8 mouse cellular contexts compared by ENCODE assay signal in the genomic region with DNA sequence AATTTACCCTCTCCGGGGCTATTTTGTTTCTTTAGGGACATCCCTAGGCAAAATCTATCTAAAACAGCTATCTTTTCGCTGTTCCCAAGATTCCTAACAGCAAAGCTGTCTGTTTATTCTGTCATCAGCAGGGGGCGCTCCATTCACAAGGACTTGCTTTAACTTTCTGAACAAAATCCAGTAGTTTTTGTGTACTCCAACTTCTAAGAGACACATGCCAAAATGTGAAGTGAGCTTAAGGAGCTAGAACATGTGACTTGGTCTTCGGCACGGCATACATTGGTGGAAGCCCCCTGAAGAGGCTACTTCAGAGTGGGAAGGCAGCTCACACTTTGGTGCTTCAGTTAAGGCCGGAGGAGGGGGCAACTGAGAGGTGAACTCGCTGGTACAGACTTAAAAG. TPM values are rescaled to one million over a fixed set of nuclear protein-coding genes. Genes with fewer than 3 reads are reported as not detected.
DNase-seq lines count a peak whose midpoint lies in the region; ATAC-seq lines count a peak whose summit lies in the region.

No protein-coding gene starts in this region.

- H3K4me3 ChIP-seq in intestine, embryonic 14.5 days (ENCODE audit: low read depth, low read length): no peak overlapping the region
- no peak overlapping the region for H3K4me3 ChIP-seq in intestine, embryonic 16.5 days (ENCODE audit: low read length)

- H3K4me1 ChIP-seq in intestine, embryonic 14.5 days (replicated peaks; ENCODE audit: control insufficient read depth, insufficient read depth, low read length): 0 out of 2 replicates have a peak, but pooled peaks cover 4% of the 10 kb centered on the region
- no peaks in the 10 kb centered on the region for H3K4me1 ChIP-seq in intestine, embryonic 16.5 days (ENCODE audit: control insufficient read depth, insufficient read depth, low read length)

- H3K27me3 ChIP-seq in intestine, embryonic 14.5 days (replicated peaks; ENCODE audit: control insufficient read depth, insufficient read depth, low read length): no peaks in the 10 kb centered on the region
- H3K27me3 ChIP-seq in intestine, embryonic 16.5 days (replicated peaks; ENCODE audit: control insufficient read depth, insufficient read depth, low read length): no peaks in the 10 kb centered on the region

- no peaks in the 10 kb centered on the region for H3K36me3 ChIP-seq in intestine, embryonic 14.5 days (ENCODE audit: control insufficient read depth, insufficient read depth, low read length)
- H3K36me3 ChIP-seq in intestine, embryonic 16.5 days (ENCODE audit: control insufficient read depth, insufficient read depth, low read length): no peaks in the 10 kb centered on the region

- intact Hi-C loops in left cerebral cortex, postnatal 4 days (cut with DNase I): loop anchor here (5.0 kb wide), 1 partner anchor 531 kb away; no protein-coding TSS in a partner anchor

- H3K9ac ChIP-seq in intestine, embryonic 14.5 days (ENCODE audit: low read length): no peak overlapping the region
- H3K9ac ChIP-seq in intestine, embryonic 16.5 days (ENCODE audit: low read depth, low read length): no peak overlapping the region

- 42% methylated on average over 7 of the region's 7 CpGs for WGBS in intestine, embryonic 14.5 days
- 43% methylated on average over 7 of the region's 7 CpGs for WGBS in intestine, embryonic 16.5 days

- H3K9me3 ChIP-seq in intestine, embryonic 14.5 days (ENCODE audit: control insufficient read depth, low read length): no peaks in the 10 kb centered on the region
- no peaks in the 10 kb centered on the region for H3K9me3 ChIP-seq in intestine, embryonic 16.5 days (ENCODE audit: control insufficient read depth, low read length)

- no peak overlapping the region for H3K27ac ChIP-seq in intestine, embryonic 14.5 days (ENCODE audit: low read depth)
- H3K27ac ChIP-seq in intestine, embryonic 16.5 days (ENCODE audit: low read length): no peak overlapping the region

- ATAC-seq in intestine, embryonic 14.5 days (replicated peaks; ENCODE audit: low FRiP score, low TSS enrichment, low read depth): no peak
- no peak for ATAC-seq in intestine, embryonic 16.5 days

- peak; percentile 87 for DNase-seq in intestine, embryonic 14.5 days (ENCODE audit: low spot score)
- peak; percentile 52 for DNase-seq in adrenal gland, adult 2 months
- DNase-seq in embryo, embryonic 11.5 days (ENCODE audit: low read depth, low spot score): peak; percentile 59
- peak; percentile 26 for DNase-seq in hindlimb bud, embryonic 11.5 days (ENCODE audit: extremely low spot score, low read depth, low spot score)
- peak; percentile 72 for DNase-seq in left cerebral cortex, postnatal 4 days
- DNase-seq in ovary, postnatal 10 days (ENCODE audit: low spot score): peak; percentile 50
- peak; percentile 36 to 55 for DNase-seq in thymus, postnatal 36 days

- no peak overlapping the region for H3K4me2 ChIP-seq in intestine, embryonic 14.5 days (ENCODE audit: low read length)
- no peak overlapping the region for H3K4me2 ChIP-seq in intestine, embryonic 16.5 days (ENCODE audit: low read depth, low read length)

RNA-seq across cellular contexts. Expression of gene Rmdn2, which starts 49.7 kb away (rescaled TPM):
- polyA plus RNA-seq in intestine, embryonic 14.5 days (2014; fragmentation: Nextera tagmentation; extraction: Ambion mirVana): 8.3 and 9.1 TPM in 2 replicates
- polyA plus RNA-seq in intestine, embryonic 16.5 days (2015; fragmentation: Nextera tagmentation; extraction: Ambion mirVana): 8.6 and 10.1 TPM in 2 replicates
- total RNA-seq in adrenal gland, adult 2 months (2021): 100 to 1,000 TPM; 281 to 503 TPM
- 9.5 and 12.6 TPM in 2 replicates for polyA plus RNA-seq in adrenal gland, adult 2 months (2012; rRNA removed)
- 10 to 100 TPM in 1 of 2 experiments, 1 to 10 TPM in 1; 9.5 to 10.9 TPM for total RNA-seq in left cerebral cortex, postnatal 4 days (2021)

RNA-seq across cellular contexts. Expression of gene Cyp1b1, which starts 53.5 kb away (rescaled TPM):
- 11.2 and 13.3 TPM in 2 replicates for polyA plus RNA-seq in intestine, embryonic 14.5 days (2014; fragmentation: Nextera tagmentation; extraction: Ambion mirVana)
- polyA plus RNA-seq in intestine, embryonic 16.5 days (2015; fragmentation: Nextera tagmentation; extraction: Ambion mirVana): 6.9 and 8.9 TPM in 2 replicates
- 10 to 100 TPM; 29.6 to 46.6 TPM for total RNA-seq in adrenal gland, adult 2 months (2021)
- 34.6 and 43.2 TPM in 2 replicates for polyA plus RNA-seq in adrenal gland, adult 2 months (2012; rRNA removed)
- total RNA-seq in left cerebral cortex, postnatal 4 days (2021): 1 to 10 TPM; 5.9 to 8.0 TPM

Comparison
In these comparisons a context has a peak if more than half of its experiments do, and no peak if none do; other contexts are left out.
1. DNase-seq: peak in every context shown above with its lines; median percentile 87 in intestine, embryonic 14.5 days; 72 in left cerebral cortex, postnatal 4 days; 59 in embryo, embryonic 11.5 days; 52 in adrenal gland, adult 2 months; 50 in ovary, postnatal 10 days; 46 in thymus, postnatal 36 days; 26 in hindlimb bud, embryonic 11.5 days.